Mouse (Mus musculus) neural tube, embryonic 13.5 days (tissue): ENCODE results near the gene Cetn3. TPM values are rescaled to one million over a fixed set of nuclear protein-coding genes. Genes with fewer than 3 reads are reported as not detected.

Source experiments
- ATAC-seq: fragments of 200-750 bp; cut with Nextera tagmentation; 2 replicates; pipeline ENCODE4 v1.8.0; 2017; ENCODE audit warnings: low read depth, mild to moderate bottlenecking, moderate TSS enrichment, moderate library complexity
- H3K27ac ChIP-seq: fragments of 300-500 bp; sonication (generic); replicated peaks from 2 replicates; pipeline ENCODE4 v1.5.1; 2015; ENCODE audit warnings: moderate library complexity, mild to moderate bottlenecking, inconsistent platforms
- H3K27me3 ChIP-seq: fragments of 300-500 bp; sonication (generic); 2 replicates; pipeline ENCODE4 v1.6.1; 2015; ENCODE audit warnings: mild to moderate bottlenecking, inconsistent platforms
- H3K36me3 ChIP-seq: fragments of 300-500 bp; sonication (generic); 2 replicates; pipeline ENCODE4 v1.6.1; 2015; ENCODE audit warnings: mild to moderate bottlenecking, inconsistent platforms
- H3K4me1 ChIP-seq: fragments of 300-500 bp; sonication (generic); replicated peaks from 2 replicates; pipeline ENCODE4 v1.6.1; 2015; ENCODE audit warnings: inconsistent platforms
- H3K4me2 ChIP-seq: fragments of 300-500 bp; sonication (generic); 2 replicates; pipeline ENCODE4 v1.6.1; 2015; ENCODE audit warnings: inconsistent platforms, mild to moderate bottlenecking, moderate library complexity
- H3K4me3 ChIP-seq: fragments of 300-500 bp; sonication (generic); 2 replicates; pipeline ENCODE4 v1.5.1; 2015; ENCODE audit warnings: mild to moderate bottlenecking, inconsistent platforms
- H3K9ac ChIP-seq: fragments of 300-500 bp; sonication (generic); 2 replicates; pipeline ENCODE4 v1.6.1; 2015; ENCODE audit warnings: moderate library complexity, mild to moderate bottlenecking, inconsistent platforms
- H3K9me3 ChIP-seq: fragments of 300-500 bp; sonication (generic); 2 replicates; pipeline ENCODE4 v1.6.1; 2016; ENCODE audit warnings: inconsistent platforms
- WGBS: fragments of 180-500 bp; shearing (Covaris S2); methylation state at CpG from one replicate; pipeline ENCODE4 v1.1.7; 2015; 5-methylcytosine and 5-hydroxymethylcytosine counted together
- polyA plus RNA-seq: library from polyadenylated mRNA; unstranded; fragments of >200 nt; fragmentation: Nextera tagmentation; extraction: Ambion mirVana; gene quantifications from 2 replicates; pipeline ENCODE4 v1.2.1, GENCODE M21; 2015

Gene Cetn3
- polyA plus RNA-seq, 1 experiment from 2014 or later = 259 TPM

DNA sequence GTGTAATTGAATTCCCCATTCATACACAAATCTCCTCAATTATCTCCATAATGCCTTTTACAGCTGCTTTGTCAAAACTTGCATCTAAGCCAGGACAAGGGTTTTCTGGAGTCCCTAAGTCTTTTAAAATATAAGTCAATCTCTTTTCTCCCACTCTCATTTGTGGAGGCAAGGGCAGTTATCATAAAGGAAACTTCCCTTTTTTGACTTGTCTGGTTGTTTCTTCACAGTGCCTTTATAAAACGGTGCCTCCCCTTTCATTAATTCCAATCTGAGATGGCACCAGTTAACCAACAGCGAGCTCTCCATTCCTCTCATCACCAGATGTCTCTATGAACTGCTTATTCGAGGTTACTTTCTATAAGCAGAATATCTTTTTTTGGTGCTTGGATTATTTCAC lies 6.7 kb upstream of the Cetn3 start:
- ATAC-seq = no peak
- Histone ChIP-seq H3K4me3 (no peak overlapping the region), H3K9me3 (no peaks in the 10 kb centered on the region), H3K27me3 (no peaks in the 10 kb centered on the region), H3K4me2 (no peak overlapping the region), H3K27ac (no peak overlapping the region), H3K9ac (no peak overlapping the region), H3K36me3 (no peaks in the 10 kb centered on the region), H3K4me1 (no peaks in the 10 kb centered on the region)
- 86% methylated on average over 3 of the region's 3 CpGs for WGBS

DNA sequence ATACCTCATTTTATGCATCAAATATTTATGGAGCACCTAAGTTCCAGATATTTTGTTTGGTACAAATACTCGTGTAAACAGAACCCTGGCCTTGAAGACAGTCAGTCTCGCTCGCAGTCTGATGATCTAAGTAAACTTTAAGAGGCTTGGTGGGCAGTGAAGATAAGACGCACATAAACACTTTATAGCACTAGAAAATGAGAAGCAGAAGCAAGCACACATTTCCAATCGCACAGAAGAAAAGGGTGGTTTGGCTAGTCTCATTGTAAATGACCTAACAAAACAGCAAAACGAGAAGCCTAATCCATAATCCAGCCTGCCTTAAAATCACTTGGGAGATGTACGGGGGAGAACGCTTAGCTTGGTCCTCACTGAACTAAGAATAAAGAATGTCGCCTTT lies 402 bp upstream of the Cetn3 start:
- H3K4me1 ChIP-seq = peaks cover 20% of the 10 kb centered on the region
- H3K27ac ChIP-seq = peak overlapping the region; percentile 99
- H3K36me3 ChIP-seq = peaks cover 4% of the 10 kb centered on the region; the same call in 1 of the 2 replicates
- ATAC-seq = no peak
- no peaks in the 10 kb centered on the region for H3K9me3 ChIP-seq
- H3K4me3 ChIP-seq = peak overlapping the region; percentile 68
- H3K4me2 ChIP-seq = peak overlapping the region; percentile 62
- no peaks in the 10 kb centered on the region for H3K27me3 ChIP-seq
- WGBS = 51% methylated on average over 9 of the region's 9 CpGs
- H3K9ac ChIP-seq = peak overlapping the region; percentile 86

DNA sequence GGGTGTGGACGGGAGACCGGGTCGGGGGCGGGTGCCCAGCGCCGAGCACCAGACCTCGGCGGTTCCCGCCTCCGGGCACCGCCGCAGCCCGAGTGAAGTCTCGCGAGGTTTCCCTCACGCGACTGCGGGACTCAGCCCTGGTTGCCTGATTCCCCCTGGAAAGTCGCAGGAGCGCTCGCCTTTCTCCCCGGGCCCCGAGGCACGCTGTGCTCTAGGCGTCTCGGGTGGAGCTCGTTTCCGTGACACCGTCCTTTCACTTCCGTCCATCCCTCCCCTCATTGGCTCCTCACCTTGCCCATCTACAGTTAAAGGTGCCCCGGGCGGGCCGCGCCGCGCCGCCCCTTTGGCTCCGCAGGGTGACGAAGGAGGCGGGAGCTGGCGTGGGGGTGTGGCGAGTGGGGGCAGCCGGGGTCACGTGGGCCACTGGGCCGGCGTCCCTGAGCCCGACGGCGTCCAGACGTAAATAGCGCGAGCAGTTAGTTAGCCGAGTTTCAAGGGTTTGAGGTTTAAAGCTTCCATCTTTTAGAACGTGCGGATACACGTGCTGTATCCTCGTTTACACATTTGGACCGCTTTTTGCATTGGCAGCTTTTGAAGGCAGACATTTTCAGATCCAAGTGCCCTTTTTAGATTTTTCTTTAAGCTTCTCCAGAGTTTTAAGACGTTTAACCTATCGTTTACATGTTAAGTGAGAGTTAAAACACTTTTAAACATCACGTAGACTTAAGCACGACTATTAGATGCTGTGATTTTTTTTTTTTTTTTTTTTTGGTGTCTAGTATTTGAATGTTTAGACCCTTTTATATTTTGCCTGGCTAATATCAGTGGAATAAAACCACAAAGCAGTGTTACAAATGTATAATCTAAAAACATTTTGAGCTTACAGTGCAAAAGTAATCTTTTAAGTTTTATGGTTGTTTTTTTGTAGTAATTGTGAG lies 797 bp downstream of the Cetn3 start:
- WGBS = 1% methylated on average over 62 of the region's 62 CpGs
- Histone ChIP-seq H3K27ac (peak overlapping the region; percentile 99), H3K9me3 (no peaks in the 10 kb centered on the region), H3K4me3 (peak overlapping the region; percentile 68), H3K9ac (peak overlapping the region; percentile 86), H3K27me3 (no peaks in the 10 kb centered on the region), H3K4me2 (peak overlapping the region; percentile 62), H3K4me1 (peaks cover 20% of the 10 kb centered on the region), H3K36me3 (peaks cover 14% of the 10 kb centered on the region)
- ATAC-seq = peak; percentile 99

DNA sequence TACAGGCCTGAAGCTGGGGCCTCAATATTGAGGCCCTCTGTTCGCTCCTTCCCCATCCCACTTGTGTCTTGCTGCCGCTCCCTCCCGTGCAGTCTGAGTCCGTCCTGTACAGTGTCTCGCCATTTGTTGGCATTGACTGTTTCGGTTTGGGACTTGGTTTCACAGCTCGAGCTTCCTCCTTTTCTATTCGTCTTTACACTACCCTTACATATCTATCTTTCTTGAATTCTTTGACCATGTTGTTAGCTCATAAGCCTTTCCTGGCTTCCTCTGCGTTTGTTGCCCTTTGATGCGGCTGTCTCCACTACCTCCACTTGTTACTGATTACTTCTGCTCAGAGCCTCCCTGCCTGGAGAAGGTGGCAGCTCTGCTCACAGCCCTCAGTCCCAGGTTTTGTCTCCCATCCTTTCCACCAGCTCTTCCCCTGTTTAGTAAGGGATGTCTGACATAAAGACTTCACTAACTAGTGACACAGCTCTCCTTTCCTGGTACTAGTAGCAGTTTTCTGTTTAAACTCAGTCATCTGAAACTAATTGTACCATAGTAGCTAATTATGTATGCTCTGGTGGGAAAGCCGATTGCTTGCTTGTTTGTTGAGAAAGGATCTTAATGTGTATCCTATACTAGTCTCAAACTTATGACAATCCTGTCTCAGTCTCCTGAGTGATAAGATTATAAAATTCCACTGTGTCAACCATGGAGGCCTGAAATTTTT lies 3.0 kb downstream of the Cetn3 start:
- Histone ChIP-seq H3K4me2 (peak overlapping the region; percentile 39; the same call in 1 of the 2 replicates), H3K9me3 (no peaks in the 10 kb centered on the region), H3K27ac (no peak overlapping the region), H3K4me3 (no peak overlapping the region), H3K4me1 (peaks cover 20% of the 10 kb centered on the region), H3K9ac (peak overlapping the region; percentile 53), H3K27me3 (no peaks in the 10 kb centered on the region), H3K36me3 (peaks cover 27% of the 10 kb centered on the region)
- no peak for ATAC-seq
- 71% methylated on average over 11 of the region's 11 CpGs for WGBS

DNA sequence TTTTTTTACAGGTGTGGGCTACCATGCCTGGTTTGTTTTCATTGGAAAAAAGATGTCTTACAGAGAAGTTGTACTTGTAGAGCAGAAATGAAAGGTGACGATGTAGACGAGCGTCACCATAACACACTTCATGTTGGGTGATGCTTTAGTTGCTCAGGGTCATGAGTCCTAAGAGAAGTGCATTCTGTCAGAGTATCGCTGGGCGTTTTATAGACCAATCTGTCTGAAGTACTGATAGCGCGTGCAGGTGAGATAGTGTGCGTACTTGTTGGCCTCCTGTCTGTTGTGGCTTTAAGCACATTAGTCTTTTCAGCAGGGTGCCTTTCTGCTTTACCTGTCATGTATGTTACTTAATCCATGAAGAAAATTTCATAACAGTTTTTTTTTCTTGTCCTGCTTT lies 7.3 kb downstream of the Cetn3 start:
- H3K27ac ChIP-seq = no peak overlapping the region
- no peak for ATAC-seq
- H3K4me1 ChIP-seq = peaks cover 12% of the 10 kb centered on the region
- H3K9me3 ChIP-seq = no peaks in the 10 kb centered on the region
- no peak overlapping the region for H3K4me2 ChIP-seq
- peaks cover 33% of the 10 kb centered on the region for H3K36me3 ChIP-seq
- no peaks in the 10 kb centered on the region for H3K27me3 ChIP-seq
- no peak overlapping the region for H3K4me3 ChIP-seq
- 93% methylated on average over 8 of the region's 8 CpGs for WGBS
- no peak overlapping the region for H3K9ac ChIP-seq

DNA sequence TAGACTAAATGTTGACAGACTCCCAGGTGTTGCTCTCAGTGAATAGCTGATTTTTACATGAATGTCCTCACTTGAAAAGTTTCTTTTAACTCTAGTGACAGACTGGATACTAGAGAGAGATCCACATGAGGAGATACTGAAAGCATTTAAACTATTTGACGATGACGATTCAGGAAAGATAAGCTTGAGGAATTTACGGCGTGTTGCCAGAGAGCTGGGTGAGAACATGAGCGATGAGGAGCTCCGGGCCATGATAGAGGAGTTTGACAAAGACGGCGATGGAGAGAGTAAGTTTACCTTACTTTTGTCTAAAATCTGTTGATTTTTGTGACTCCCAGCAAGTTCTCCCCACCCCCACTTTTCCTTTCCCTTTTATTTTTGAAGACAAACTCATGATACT lies 9.0 kb downstream of the Cetn3 start:
- Histone ChIP-seq H3K27me3 (no peaks in the 10 kb centered on the region), H3K36me3 (peaks cover 33% of the 10 kb centered on the region), H3K4me3 (no peak overlapping the region), H3K27ac (no peak overlapping the region), H3K9ac (no peak overlapping the region), H3K4me1 (peaks cover 3% of the 10 kb centered on the region; the same call in 1 of the 2 replicates), H3K4me2 (no peak overlapping the region), H3K9me3 (no peaks in the 10 kb centered on the region)
- WGBS = 91% methylated on average over 8 of the region's 8 CpGs
- ATAC-seq = no peak

DNA sequence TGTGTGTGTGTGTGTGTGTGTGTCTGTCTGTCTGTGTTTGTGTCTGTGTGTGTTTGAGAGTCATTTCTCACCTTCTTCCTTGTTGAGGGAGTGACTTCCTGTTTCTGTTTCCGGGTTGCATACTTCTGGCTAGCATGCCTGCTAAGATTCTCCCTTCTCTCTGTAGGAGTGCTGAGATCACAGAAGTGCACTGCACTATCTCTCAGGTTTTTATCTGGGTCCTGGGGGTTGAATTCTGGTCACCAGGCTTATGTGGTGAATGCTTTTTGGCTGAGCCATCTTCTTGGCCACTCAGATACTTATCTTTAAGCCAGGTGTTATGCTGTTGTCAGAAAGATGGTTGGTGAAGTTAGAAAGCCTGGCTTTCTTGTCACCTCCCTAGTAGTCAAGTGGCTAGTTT lies 11.0 kb downstream of the Cetn3 start:
- H3K9ac ChIP-seq = no peak overlapping the region
- 68% methylated on average over 1 of the region's 1 CpGs for WGBS
- H3K36me3 ChIP-seq = peaks cover 20% of the 10 kb centered on the region
- H3K4me1 ChIP-seq = peaks cover 3% of the 10 kb centered on the region; the same call in 1 of the 2 replicates
- no peaks in the 10 kb centered on the region for H3K27me3 ChIP-seq
- no peak overlapping the region for H3K4me3 ChIP-seq
- no peak overlapping the region for H3K4me2 ChIP-seq
- no peak overlapping the region for H3K27ac ChIP-seq
- no peaks in the 10 kb centered on the region for H3K9me3 ChIP-seq
- no peak for ATAC-seq

DNA sequence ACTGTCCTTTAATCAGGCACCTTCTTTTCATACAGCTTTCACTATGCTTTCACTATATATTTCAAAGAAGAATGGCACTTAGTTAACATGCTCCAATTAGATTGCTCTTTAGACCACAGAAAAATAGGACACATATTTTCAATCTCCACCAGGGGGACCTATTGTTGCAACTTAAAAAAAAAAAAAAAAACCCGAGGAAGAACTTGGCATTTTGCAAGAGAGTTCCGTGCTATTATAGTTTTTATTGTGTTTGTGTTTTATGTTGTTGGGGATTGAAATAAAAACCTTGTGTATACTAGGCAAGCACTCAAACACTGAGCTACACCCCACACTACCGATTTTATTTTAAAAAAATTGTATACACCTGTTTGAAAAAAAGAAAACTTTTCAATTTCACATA lies 18.2 kb downstream of the Cetn3 start:
- ATAC-seq = no peak
- Histone ChIP-seq H3K4me2 (no peak overlapping the region), H3K9me3 (no peaks in the 10 kb centered on the region), H3K36me3 (0 out of 2 replicates have a peak, but pooled peaks cover 3% of the 10 kb centered on the region), H3K4me1 (no peaks in the 10 kb centered on the region), H3K27ac (no peak overlapping the region), H3K27me3 (no peaks in the 10 kb centered on the region), H3K9ac (no peak overlapping the region), H3K4me3 (no peak overlapping the region)
- WGBS = 45% methylated on average over 3 of the region's 3 CpGs

DNA sequence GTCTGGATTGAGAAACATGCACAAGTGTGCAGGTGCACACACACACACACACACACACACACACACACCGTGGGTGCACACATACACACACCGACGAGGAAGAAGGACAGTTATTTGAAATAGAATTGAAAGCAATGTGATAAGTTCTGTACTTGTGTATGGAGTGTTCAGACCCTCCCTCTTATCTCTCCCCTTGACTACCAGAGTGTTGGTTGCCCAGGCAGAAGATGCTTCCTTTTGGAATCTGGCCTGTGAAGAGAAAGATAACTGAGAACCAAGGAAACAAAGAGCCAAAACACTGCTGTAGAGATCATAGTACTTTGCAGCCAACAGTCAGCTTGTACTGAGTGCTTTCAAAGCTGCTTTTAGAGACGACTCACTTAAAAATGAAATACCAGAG lies 20.8 kb downstream of the Cetn3 start:
- no peaks in the 10 kb centered on the region for H3K27me3 ChIP-seq
- H3K36me3 ChIP-seq = no peaks in the 10 kb centered on the region
- no peak overlapping the region for H3K4me2 ChIP-seq
- H3K4me1 ChIP-seq = no peaks in the 10 kb centered on the region
- ATAC-seq = no peak
- no peak overlapping the region for H3K27ac ChIP-seq
- H3K9me3 ChIP-seq = no peaks in the 10 kb centered on the region
- WGBS = 95% methylated on average over 4 of the region's 4 CpGs
- no peak overlapping the region for H3K4me3 ChIP-seq
- no peak overlapping the region for H3K9ac ChIP-seq

DNA sequence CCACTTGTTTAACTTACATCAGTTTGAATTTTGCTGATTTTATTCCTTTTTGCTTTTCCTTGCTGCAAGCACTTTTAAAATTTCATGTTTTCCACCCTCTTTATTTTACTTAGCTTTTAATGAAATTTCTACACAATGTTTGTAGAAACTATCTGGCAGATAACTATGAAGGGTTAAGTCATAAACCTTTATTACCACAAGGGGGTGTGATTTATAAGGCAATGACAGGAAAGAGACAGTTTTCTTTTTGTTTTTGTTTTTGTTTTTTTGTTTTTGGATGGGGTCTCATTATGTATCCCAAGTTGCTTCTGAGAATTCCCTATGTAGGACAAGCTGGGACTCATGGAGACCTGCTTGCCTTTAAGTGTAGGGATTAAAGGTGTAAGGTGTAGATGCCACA lies 39.9 kb downstream of the Cetn3 start:
- Histone ChIP-seq H3K4me1 (peaks cover under 1% of the 10 kb centered on the region; the same call in 1 of the 2 replicates), H3K4me2 (no peak overlapping the region), H3K9ac (no peak overlapping the region), H3K27me3 (no peaks in the 10 kb centered on the region), H3K9me3 (no peaks in the 10 kb centered on the region), H3K36me3 (no peaks in the 10 kb centered on the region), H3K27ac (no peak overlapping the region), H3K4me3 (no peak overlapping the region)
- no peak for ATAC-seq

DNA sequence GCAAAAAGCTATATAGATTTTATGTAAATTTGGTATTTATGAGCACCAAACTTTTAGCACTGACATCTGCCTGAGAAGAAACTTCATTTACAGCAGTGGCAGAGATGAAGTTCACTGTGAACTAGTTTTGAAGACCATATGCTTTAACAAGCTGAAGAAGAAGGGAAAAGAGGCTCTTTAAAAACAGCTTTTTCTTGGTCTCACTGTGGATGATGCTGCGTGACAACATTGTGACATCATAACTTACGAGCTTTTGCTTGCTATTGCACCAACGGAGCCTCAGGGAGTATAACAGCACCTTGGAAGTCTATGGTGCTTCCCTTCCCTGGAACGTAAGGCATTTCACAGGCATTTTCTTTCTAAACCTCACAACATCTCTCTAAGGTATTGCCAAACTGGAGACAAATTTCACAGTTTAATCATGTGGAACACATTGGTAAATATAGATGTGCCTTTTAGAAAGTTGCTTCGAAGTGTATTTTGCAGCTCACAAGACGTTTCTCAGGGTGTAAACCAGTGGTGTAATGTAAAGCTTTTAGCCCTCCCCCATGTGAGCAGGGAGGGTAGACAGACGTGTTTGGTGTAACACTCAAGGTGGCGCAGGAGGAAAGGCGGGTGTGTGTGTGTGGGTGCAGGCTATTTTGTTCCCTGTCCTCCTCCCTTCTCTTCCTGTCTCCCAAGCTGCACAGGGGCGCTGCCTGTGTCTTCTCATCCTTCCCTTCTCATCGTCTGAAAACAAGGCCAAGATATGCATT lies 41.9 kb downstream of the Cetn3 start:
- Histone ChIP-seq H3K4me3 (no peak overlapping the region), H3K9me3 (no peaks in the 10 kb centered on the region), H3K27me3 (no peaks in the 10 kb centered on the region), H3K27ac (no peak overlapping the region), H3K4me2 (no peak overlapping the region), H3K36me3 (no peaks in the 10 kb centered on the region), H3K4me1 (peaks cover 6% of the 10 kb centered on the region; the same call in 1 of the 2 replicates), H3K9ac (no peak overlapping the region)
- no peak for ATAC-seq
- 72% methylated on average over 11 of the region's 11 CpGs for WGBS

DNA sequence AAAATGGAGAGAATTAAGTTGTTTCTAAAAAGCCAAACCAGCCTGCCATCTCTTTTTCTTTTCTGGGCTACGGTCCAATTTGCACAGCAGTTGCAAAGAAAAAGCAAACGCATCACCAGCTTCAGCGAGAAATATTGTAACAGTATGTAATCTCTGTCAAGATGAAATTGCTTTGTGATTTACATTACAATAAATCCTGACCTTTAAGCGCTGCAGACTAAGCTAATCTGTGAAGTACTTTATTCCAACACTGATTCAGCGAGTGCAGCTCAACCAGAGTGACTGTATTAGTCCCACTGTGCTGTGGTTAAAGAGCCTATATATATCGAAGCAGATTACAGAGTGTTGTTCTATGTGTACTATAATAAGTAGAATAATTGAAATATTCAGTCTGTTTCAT lies 45.6 kb downstream of the Cetn3 start:
- no peaks in the 10 kb centered on the region for H3K9me3 ChIP-seq
- no peak overlapping the region for H3K9ac ChIP-seq
- no peak overlapping the region for H3K27ac ChIP-seq
- no peaks in the 10 kb centered on the region for H3K36me3 ChIP-seq
- no peaks in the 10 kb centered on the region for H3K27me3 ChIP-seq
- peaks cover 6% of the 10 kb centered on the region; the same call in 1 of the 2 replicates for H3K4me1 ChIP-seq
- no peak overlapping the region for H3K4me2 ChIP-seq
- peak; percentile 88 for ATAC-seq
- WGBS = 48% methylated on average over 6 of the region's 6 CpGs
- H3K4me3 ChIP-seq = no peak overlapping the region
